Mouse (Mus musculus) frontal cortex, adult (tissue): Measurements from ENCODE around the gene Chrm2.

Experiments
- ATAC-seq: cut with Nextera tagmentation; 2 replicates; pipeline ENCODE4 v1.9.2; 2017; ENCODE audit warnings: mild to moderate bottlenecking, moderate library complexity, mixed read lengths; ENCODE audit not compliant: low TSS enrichment

Gene Chrm2

DNA sequence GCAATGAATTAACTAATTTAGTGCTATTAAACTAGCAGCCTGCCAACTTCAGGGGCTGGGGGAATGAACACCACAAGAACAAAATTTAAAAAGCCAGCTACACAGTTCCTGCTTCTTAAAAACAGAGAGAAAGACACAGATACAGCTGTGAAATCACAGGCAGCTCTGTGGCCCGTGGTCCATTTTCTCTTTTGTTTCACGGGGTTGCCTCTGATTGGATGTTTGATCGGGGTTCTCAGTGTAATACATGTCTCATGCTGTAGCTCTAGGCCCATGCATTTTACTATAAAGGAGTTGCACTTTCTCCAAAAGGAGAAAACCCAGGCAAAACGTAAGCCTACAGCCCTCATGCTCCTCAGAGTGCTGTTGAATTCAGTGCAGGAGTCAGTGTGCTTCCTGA lies 128.6 kb downstream of the Chrm2 start:
- peak; percentile 25; the same call in 1 of the 2 replicates for ATAC-seq

DNA sequence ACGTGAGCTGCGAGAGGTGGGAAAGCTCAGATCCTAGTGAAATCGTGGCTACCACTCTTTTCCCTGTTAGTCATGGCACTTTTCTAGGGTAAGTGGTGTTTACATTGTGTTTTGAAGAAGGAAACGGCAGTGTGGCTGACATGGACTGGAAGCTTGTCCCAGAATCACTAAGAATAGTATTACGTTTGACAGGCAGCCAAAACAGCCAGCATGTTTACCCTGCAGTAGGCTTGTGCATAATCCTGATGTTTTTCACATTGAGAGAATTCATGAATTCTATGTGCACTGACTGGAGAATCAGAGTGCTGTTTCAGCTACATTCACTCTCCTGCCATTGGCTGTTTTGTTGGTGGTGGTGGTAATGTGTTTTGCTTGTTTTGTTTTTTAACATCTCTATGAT lies 129.4 kb downstream of the Chrm2 start:
- ATAC-seq = peak; percentile 88

DNA sequence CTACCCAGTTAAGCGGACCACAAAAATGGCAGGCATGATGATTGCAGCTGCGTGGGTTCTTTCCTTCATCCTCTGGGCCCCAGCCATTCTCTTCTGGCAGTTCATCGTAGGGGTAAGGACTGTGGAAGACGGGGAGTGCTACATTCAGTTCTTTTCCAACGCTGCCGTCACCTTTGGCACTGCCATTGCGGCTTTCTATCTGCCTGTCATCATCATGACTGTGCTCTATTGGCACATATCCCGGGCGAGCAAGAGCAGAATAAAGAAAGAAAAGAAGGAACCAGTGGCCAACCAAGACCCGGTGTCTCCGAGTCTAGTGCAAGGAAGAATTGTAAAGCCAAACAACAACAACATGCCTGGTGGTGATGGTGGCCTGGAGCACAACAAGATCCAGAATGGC lies 135.7 kb downstream of the Chrm2 start:
- no peak for ATAC-seq

DNA sequence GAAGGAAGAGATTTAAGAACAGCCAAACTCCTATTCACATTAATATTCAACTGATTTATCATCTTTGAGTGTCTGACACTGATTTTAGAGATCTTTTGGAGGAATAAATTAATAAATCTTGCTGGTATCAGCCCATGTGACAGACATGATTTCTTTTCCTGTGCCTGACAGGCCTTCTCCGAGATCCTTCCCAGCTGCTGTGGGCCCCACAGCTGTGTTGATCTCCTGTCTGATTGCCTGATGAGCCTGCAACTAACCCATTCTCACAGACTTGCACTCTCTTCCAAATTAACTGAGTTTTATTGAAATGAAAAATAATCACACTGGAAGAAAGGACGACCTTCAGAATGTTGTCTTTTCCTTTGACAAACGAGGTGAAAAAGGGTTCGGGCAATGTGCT lies 140.6 kb downstream of the Chrm2 start:
- no peak for ATAC-seq

DNA sequence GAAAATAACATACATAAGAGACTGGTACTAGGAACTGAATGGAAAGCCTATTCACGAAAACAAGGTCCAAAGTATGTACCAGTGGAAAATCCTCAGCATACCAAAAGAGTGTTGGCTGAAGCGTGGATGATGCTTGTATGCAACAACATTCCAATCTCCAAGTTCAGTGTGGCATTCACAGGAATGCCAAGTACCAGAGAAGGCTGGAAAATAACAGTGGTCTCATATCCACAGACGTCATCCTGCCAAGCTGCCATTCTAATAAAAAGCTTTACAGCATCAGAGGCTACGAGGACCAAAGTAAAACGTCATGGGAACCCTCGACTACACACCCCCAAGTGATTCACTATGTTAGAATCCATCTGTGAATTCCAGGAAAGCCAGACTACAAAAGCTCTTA lies 153.4 kb downstream of the Chrm2 start:
- ATAC-seq = no peak

DNA sequence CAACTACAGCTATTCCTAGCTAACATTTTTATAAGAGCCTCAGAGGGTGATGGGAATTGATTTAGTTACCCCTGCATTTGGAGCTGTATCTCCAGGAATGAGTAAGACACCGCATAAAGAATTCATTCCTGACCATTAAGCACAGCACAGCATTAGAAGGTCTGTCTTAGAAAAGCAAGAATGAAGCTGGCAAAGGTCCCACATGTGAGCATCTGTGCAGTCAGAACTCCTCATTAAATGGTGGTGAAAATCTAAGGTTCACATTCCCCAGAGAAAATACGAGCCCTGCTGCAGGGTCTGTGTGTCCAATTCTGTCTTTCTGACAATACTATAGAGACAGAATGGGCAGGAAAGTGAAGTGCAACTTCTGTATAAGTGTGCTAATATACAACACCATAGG lies 179.0 kb downstream of the Chrm2 start:
- ATAC-seq = no peak
